Mouse (Mus musculus): ENCODE results near the gene Pkmyt1.

Pkmyt1 gene

GRCm38 (mm10) chr17:23725999-23726757 is at the start of gene Pkmyt1:
Pkmyt1 (plus strand) TSS chr17:23726336.
- in situ Hi-C loops (cut with MboI, MseI): no loop called here

DNA sequence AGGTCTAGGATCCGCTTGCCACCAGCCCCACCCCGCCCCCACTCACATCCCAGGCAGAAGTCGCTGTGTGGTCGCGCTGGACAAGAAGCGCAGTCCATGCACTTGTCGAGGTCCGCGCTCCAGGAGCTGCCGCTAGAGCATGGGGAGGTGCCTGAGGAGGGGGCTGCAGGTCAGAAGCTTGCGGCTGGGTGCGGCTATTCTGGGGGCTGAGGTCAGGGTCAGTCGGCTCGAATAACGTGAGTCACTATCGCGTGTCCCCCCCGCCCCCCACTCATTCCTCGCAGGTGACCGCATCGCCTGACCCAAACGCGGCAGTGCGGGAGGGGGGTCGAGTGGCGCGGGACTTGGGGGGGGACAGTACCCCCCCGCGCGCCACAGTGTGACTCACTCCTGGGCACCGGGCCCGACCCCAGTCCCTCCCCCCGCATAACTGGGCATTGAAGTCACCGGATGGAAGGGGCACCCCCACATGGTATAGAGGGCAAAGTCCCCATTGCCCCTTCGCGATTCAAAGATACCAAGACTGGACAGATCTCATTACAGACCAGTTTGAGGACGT is 49.6 kb upstream of the Pkmyt1 start:
- in situ Hi-C loops (cut with MboI, MseI): no loop called here

DNA sequence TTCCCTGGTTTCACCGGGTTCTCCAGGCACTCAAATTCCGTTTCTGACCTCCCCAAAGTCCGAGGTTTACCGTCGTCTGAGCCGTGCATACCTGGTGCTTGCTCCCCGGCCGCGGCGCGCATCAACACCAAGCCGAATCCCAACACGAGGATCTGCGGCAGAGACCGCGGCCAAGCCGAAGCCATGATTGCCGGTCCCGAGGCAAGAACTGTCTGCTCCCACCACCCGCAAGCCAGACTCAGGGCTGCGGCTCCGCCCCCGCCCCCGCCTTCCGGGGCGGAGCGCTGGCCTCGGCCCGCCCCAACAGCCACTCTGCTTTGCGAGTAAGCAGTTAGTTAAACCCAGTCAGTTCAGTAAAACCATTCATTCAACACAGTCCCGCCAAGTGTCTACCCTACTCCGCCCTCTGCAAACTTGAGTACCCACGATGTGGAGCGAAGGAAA is 48.9 kb upstream of the Pkmyt1 start, which contains the start of gene Tnfrsf12a:
TSS of gene Tnfrsf12a (minus strand) at position 233 of the 444 bp plus-strand sequence.
- in situ Hi-C loops (cut with MboI, MseI): no loop called here

DNA sequence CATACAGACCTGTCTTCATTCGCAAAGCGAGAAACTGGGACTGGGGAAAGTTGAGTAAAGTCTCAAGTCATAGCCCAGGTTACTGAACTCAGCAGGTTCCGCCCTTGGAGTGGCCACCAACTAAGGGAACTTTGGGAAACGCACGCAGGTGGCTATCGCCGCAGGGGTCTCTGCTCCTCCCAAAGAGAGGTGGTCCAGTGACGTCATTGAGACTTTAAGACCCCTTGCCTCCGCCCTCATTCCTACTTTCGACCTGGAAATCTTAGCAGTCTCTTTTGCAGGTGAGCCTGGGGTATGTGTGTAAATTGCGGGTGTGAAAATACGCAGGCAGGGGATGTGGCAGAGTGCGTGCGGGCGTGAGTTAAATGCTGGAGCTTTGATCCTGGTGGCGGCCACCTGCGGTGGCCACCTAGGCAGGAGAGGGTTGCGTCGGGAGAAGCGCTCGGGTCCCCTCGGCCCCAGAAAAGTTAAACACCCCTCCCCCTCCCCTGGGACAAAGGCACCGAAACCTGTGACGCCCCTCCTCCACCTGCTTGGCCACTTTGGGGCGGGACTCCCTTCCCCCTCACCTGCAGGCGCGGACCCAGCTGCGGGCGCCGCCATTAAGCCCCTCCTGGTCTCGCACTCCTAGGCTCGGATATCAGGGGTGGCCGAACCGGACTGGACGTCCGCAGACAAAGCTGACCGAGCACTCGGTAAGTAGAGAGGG is 46.9 kb upstream of the Pkmyt1 start, which contains the start of gene Cldn6:
TSS of gene Cldn6 (plus strand) at position 123 of the 709 bp plus-strand sequence.
- in situ Hi-C loops (cut with MboI, MseI): no loop called here

- in situ Hi-C loops (cut with MboI, MseI): no loop called here
Observed at GRCm38 (mm10) chr17:23680336-23680735, 45.8 kb upstream of the Pkmyt1 start.

GRCm38 (mm10) chr17:23681086-23681485 is 45.0 kb upstream of the Pkmyt1 start:
- in situ Hi-C loops (cut with MboI, MseI): no loop called here

GRCm38 (mm10) chr17:23682092-23682491 is 44.0 kb upstream of the Pkmyt1 start:
- in situ Hi-C loops (cut with MboI, MseI): no loop called here

- in situ Hi-C loops (cut with MboI, MseI): no loop called here
Observed at GRCm38 (mm10) chr17:23682530-23682929, 43.6 kb upstream of the Pkmyt1 start.

- in situ Hi-C loops (cut with MboI, MseI): no loop called here
Observed at GRCm38 (mm10) chr17:23683226-23683625, 42.9 kb upstream of the Pkmyt1 start.

- in situ Hi-C loops (cut with MboI, MseI): no loop called here
Observed at GRCm38 (mm10) chr17:23683856-23684672, 42.1 kb upstream of the Pkmyt1 start, which contains the start of gene Cldn9. Cldn9 (minus strand) TSS chr17:23684026.

DNA sequence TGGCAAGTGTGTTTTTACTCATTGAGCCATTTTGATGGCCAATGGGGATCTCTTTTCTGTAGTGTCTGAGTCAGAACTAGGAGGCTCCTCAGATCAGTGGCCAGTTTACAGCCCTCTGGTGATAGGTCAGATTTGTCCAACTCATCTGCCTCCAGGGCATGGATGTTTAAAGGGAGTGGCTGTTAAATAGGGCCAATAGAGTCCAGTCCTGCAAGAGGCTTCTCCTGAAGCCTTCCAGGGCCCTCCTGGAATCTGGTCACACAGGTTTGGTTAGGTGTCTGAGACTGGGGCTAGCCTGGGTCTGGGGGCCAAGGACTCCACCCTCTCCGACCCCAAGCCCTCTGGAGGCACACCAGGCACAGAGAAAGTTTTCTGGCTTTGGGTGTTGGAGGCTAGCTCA is 31.6 kb upstream of the Pkmyt1 start:
- in situ Hi-C loops (cut with MboI, MseI): no loop called here

DNA sequence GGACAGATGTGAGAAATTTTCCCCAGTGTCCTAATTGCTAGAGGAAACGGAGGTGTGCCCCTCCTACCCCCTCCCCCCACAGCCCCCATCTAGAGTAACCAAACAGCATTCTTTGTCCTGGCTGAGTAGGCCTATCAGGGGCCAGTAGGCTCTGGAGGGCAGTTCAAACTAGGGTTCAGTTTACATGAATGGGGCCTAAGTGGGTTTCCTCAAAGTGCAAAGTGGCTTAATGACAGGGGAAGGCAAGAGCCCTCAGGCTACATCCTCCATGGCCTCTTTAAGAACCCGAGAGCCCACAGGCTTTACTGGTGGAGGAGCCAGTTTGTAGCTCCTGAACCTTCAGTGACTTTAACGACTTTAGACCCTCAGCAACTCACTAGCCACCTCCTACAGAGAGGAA is 30.3 kb upstream of the Pkmyt1 start:
- in situ Hi-C loops (cut with MboI, MseI): no loop called here

- in situ Hi-C loops (cut with MboI, MseI): loop anchor here (10.0 kb wide), 1 partner anchor 1275 kb away; the partner anchor contains the start of gene Zfp946
Observed at GRCm38 (mm10) chr17:23699131-23700077, 26.7 kb upstream of the Pkmyt1 start.

GRCm38 (mm10) chr17:23700079-23700478 is 26.1 kb upstream of the Pkmyt1 start:
- in situ Hi-C loops (cut with MboI, MseI): loop anchor here (10.0 kb wide), 1 partner anchor 1275 kb away; the partner anchor contains the start of gene Zfp946

- in situ Hi-C loops (cut with MboI, MseI): loop anchor here (10.0 kb wide), 1 partner anchor 1278 kb away; the partner anchor contains the start of gene Zfp946
Observed at GRCm38 (mm10) chr17:23703301-23703700, 22.8 kb upstream of the Pkmyt1 start.

DNA sequence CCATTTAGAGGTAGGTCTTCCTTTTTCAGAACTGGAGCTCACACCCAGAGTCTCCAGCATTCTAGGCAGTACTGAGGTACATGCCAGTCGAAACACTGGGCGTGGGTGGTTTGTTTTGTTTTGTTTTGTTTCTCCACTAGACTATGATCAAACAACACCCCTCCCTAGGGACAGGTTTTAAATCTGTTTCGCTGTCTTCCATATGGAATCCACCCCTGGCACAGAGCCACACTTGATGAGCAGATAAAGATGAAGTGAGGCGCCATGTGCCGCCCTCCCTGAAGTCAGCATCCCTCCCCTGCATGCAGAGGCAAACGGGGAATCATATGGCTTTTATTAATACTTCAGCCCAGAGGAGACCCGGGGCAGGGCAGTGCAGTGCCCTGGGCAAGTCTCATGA is 21.4 kb upstream of the Pkmyt1 start:
- in situ Hi-C loops (cut with MboI, MseI): loop anchor here (5.0 to 10.0 kb wide), 2 partner anchors 32 to 1280 kb away; partner anchors contain the start of genes Hcfc1r1, Thoc6 and Zfp946

GRCm38 (mm10) chr17:23705525-23706104 is 20.5 kb upstream of the Pkmyt1 start:
- in situ Hi-C loops (cut with MboI, MseI): loop anchor here (5.0 to 10.0 kb wide), 2 partner anchors 33 to 1281 kb away; partner anchors contain the start of genes Hcfc1r1, Thoc6 and Zfp946

DNA sequence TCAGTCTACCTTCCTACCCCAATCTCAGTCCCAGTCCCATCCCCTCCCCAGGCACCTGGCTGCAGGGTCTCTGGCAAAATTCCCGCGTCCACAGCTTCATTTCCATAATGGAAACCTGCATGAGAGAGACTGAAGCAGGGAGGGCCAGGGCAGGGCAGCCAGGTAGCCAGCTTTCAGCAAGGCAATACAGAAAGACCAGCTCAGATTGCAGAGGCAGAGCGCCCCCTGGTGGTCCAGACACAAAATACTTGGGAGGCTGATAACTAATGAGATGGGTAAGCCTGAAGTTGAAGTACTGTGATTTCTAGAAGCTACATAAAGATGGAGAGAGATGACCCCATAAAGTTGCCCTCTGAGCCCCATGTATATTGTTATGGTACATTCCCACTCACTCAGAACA is 19.9 kb upstream of the Pkmyt1 start:
- in situ Hi-C loops (cut with MboI, MseI): loop anchor here (5.0 to 10.0 kb wide), 2 partner anchors 34 to 1281 kb away; partner anchors contain the start of genes Hcfc1r1, Thoc6 and Zfp946

- in situ Hi-C loops (cut with MboI, MseI): no loop called here
Observed at GRCm38 (mm10) chr17:23717003-23717402, 9.1 kb upstream of the Pkmyt1 start.

Measured in T-helper 1 cell (primary cell).